Mouse (Mus musculus): ENCODE measurements around the gene Tbx22. TPM values are rescaled to one million over a fixed set of nuclear protein-coding genes. Genes with fewer than 3 reads are reported as not detected.
A peak's percentile ranks its signal among the peaks of the same experiment; 100 is the strongest.

Gene Tbx22
- total RNA-seq (2021): not detected

- no peak for DNase-seq
- intact Hi-C loops (cut with DNase I): no loop called here
These were observed at the start of gene Tbx22 for GRCm38 (mm10) chrX:107667664-107668063. Tbx22 (plus strand) TSS chrX:107667964.

GRCm38 (mm10) chrX:107668677-107669076 lies 913 bp downstream of the Tbx22 start:
- no peak for DNase-seq
- intact Hi-C loops (cut with DNase I): no loop called here

GRCm38 (mm10) chrX:107679203-107679602 lies 11.4 kb downstream of the Tbx22 start:
- intact Hi-C loops (cut with DNase I): no loop called here
- DNase-seq: peak; percentile 20

- DNase-seq: no peak
- intact Hi-C loops (cut with DNase I): no loop called here
These were observed 40.8 kb downstream of the Tbx22 start for GRCm38 (mm10) chrX:107708584-107708983.

- intact Hi-C loops (cut with DNase I): no loop called here
- DNase-seq: no peak
These were observed 55.8 kb downstream of the Tbx22 start for GRCm38 (mm10) chrX:107723541-107723940.

Other genes with a start within 250 kb of the Tbx22 start
- not detected for gene Tent5d, start 124.6 kb downstream of the Tbx22 start, total RNA-seq (2021)
- 10 to 100 TPM; 36.7 to 38.6 TPM for gene 2610002M06Rik, start 148.4 kb downstream of the Tbx22 start, total RNA-seq (2021)